Mouse (Mus musculus) stomach, postnatal 0 days (tissue): ENCODE results near the gene Gsto1. TPM values are rescaled to one million over a fixed set of nuclear protein-coding genes. Genes with fewer than 3 reads are reported as not detected.
A peak's percentile ranks its signal among the peaks of the same experiment; 100 is the strongest.

ENCODE experiments used
- ATAC-seq: fragments of 200-750 bp; cut with Nextera tagmentation; 2 replicates; pipeline ENCODE4 v1.8.0; 2017; ENCODE audit not compliant: low FRiP score, low TSS enrichment
- DNase-seq: peaks from one replicate; pipeline ENCODE4 v3.0.0-alpha.2; 2016; ENCODE audit warnings: low spot score
- H3K27ac ChIP-seq: fragments of 300-500 bp; sonication (generic); replicated peaks from 2 replicates; pipeline ENCODE4 v1.5.1; 2014; ENCODE audit warnings: mild to moderate bottlenecking, control low read depth
- H3K27me3 ChIP-seq: fragments of 300-500 bp; sonication (generic); 2 replicates; pipeline ENCODE4 v1.6.1; 2014; ENCODE audit warnings: low read length; ENCODE audit not compliant: control insufficient read depth, insufficient read depth
- H3K36me3 ChIP-seq: fragments of 300-500 bp; sonication (generic); 2 replicates; pipeline ENCODE4 v1.6.1; 2014; ENCODE audit warnings: low read length, mixed read lengths; ENCODE audit not compliant: control insufficient read depth, insufficient read depth
- H3K4me1 ChIP-seq: fragments of 300-500 bp; sonication (generic); replicated peaks from 2 replicates; pipeline ENCODE4 v1.6.1; 2014; ENCODE audit warnings: antibody characterized with exemption; ENCODE audit not compliant: control insufficient read depth, insufficient read depth
- H3K4me2 ChIP-seq: fragments of 300-500 bp; sonication (generic); replicated peaks from 2 replicates; pipeline ENCODE4 v1.6.1; 2014; ENCODE audit warnings: low read depth, mild to moderate bottlenecking, control low read depth, moderate library complexity
- H3K4me3 ChIP-seq: fragments of 300-500 bp; sonication (generic); 2 replicates; pipeline ENCODE4 v1.5.1; 2014; ENCODE audit warnings: low read depth, low read length, control low read depth
- H3K9ac ChIP-seq: fragments of 300-500 bp; sonication (generic); 2 replicates; pipeline ENCODE4 v1.6.1; 2014; ENCODE audit warnings: mild to moderate bottlenecking, low read length, control low read depth, mixed read lengths
- H3K9me3 ChIP-seq: fragments of 300-500 bp; sonication (generic); 2 replicates; pipeline ENCODE4 v1.6.1; 2016; ENCODE audit warnings: low read length; ENCODE audit not compliant: control insufficient read depth
- CTCF ChIP-seq: IDR thresholded peaks from 2 replicates; pipeline ENCODE4 v1.5.1; 2016; ENCODE audit warnings: antibody characterized with exemption, low read depth, mild to moderate bottlenecking, moderate library complexity
- EP300 ChIP-seq: optimal IDR thresholded peaks from 2 replicates; pipeline ENCODE3; 2016; ENCODE audit warnings: antibody characterized with exemption
- WGBS: fragments of 180-500 bp; shearing (Covaris S2); extraction: QIAGEN DNeasy Blood & Tissue Kit; methylation state at CpG from one replicate; pipeline ENCODE4 v1.1.7; 2014; 5-methylcytosine and 5-hydroxymethylcytosine counted together
- polyA plus RNA-seq: library from polyadenylated mRNA; unstranded; fragments of >200 nt; fragmentation: Nextera tagmentation; extraction: Ambion mirVana; gene quantifications from 2 replicates; pipeline ENCODE4 v1.2.1, GENCODE M21; 2015

Gene Gsto1
- polyA plus RNA-seq: 3,153 and 3,669 TPM in 2 replicates

DNA sequence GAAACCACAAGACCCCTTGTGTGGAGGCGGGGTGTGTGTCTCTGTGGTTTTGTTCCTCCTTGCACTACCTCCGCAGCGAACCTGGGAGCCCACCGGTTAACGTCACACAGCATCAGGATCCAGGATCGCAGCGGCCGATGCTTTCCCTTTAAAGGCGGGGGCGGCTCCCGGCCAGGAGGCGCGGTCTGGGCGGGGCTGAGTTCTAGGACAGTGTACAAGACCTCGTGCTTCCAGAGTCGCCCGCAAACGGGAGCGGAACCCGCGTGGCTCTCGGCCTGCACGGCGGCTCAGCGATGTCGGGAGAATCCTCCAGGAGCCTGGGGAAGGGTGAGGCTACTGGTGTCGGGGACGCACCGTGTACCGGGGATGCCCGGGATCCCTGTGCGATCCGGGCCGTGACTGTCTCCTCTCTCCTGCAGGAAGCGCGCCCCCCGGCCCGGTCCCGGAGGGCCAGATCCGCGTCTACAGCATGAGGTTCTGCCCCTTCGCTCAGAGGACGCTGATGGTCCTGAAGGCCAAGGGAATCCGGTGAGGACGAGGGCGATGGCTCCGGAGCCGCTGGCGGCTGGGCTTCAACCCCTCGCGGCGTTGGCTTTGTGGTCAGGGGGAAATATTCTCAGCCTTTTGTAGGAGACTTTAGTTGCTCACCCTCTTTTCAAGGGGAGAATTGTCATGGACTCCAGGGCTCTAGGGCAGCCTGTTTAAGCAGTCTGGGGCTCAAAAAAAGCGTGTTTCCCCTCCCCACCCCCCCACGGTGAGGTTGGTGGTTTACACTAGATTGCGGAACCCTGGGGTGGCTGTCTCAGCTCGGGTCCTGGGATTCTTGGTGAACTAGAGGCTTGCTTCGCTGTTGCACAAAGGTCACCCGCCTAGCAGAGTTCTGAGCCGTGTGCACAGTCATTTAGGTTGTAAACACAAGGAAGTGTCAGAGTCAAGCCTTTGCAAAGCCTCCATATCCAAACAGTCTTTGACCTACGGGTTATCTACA, at the start of gene Gsto1:
Gene Gsto1, plus strand, starts transcription at position 175 of the 988 bp plus-strand sequence.
- no peaks in the 10 kb centered on the region for H3K27me3 ChIP-seq
- WGBS: under 1% methylated on average over 60 of the region's 60 CpGs
- DNase-seq: peak; percentile 95
- TF ChIP-seq EP300 (no peak), CTCF (no peak)
- ATAC-seq: peak; percentile 89
- no peaks in the 10 kb centered on the region; the same call in 1 of the 2 replicates for H3K4me1 ChIP-seq
- no peaks in the 10 kb centered on the region for H3K9me3 ChIP-seq
- H3K27ac ChIP-seq: peak within 1 kb of the TSS; percentile 95
- peaks cover 6% of the 10 kb centered on the region for H3K36me3 ChIP-seq
- H3K9ac ChIP-seq: peak within 1 kb of the TSS; percentile 91
- peak within 1 kb of the TSS; percentile 92 for H3K4me2 ChIP-seq
- H3K4me3 ChIP-seq: peak within 1 kb of the TSS; percentile 73

DNA sequence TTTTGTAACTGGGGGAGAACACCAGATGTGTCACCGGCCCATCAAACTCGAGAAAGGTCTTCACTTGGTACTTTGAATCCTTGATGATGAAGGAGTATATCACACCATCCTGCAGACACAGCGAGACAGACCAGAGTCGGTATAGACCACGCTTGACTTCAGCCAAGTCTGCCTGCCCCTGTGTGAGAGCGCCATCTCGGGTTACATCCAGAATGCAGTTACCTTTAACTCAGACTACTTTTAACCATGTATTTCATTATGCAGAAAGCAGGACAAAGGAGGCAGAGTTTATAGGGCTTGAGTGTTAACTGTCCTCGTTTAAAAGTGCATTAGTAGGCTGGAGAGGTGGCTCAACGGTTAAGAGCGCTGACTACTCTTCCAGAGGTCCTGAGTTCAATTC, 42.7 kb upstream of the Gsto1 start:
- Histone ChIP-seq H3K36me3 (no peaks in the 10 kb centered on the region), H3K9ac (no peak overlapping the region), H3K4me1 (no peaks in the 10 kb centered on the region), H3K4me2 (no peak overlapping the region), H3K9me3 (no peaks in the 10 kb centered on the region), H3K27ac (no peak overlapping the region), H3K27me3 (no peaks in the 10 kb centered on the region), H3K4me3 (no peak overlapping the region)
- DNase-seq: no peak
- no peak for ATAC-seq
- TF ChIP-seq CTCF: no peak
- 72% methylated on average over 10 of the region's 10 CpGs for WGBS

DNA sequence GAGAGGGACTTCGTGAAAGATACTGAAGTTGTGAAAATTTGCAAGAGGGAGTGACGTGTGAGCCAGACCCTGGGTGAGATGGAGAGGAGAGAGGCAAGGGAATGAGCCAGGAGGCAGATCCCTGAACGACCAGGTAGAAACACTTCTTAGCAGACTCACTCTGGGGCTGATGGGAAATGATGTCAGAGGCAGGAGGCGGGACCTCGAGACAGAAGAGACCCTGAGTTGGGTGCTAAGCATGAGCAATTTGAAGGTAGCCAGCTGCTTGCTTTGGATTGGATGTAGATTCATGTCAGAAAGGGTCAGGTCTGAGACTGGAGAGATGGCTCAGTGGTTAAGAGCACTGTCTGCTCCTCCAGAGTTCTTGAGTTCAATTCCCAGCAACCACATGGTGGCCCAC, 40.0 kb upstream of the Gsto1 start:
- 80% methylated on average over 5 of the region's 5 CpGs for WGBS
- TF ChIP-seq CTCF (no peak), EP300 (no peak)

DNA sequence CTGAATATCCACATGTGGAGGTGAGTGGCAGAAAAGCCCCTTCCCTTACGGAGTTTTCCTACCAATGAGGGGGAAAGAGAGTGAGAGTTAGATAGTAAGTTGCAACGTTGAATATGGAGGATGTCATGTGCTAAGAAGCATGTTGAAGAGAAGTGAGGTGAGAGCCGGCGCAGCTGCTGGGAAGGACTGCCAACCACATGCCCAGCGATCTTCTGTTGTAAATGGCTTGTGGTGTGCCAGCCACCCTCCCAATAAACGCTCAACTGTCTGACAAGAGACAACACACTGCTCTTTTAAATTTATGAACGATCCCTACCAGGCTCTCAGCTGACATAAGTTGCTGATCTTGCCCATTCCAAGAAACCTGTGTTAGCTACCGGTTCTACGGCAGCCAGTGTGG, 37.1 kb upstream of the Gsto1 start:
- Histone ChIP-seq H3K36me3 (no peaks in the 10 kb centered on the region), H3K9me3 (no peaks in the 10 kb centered on the region), H3K27me3 (no peaks in the 10 kb centered on the region), H3K4me3 (no peak overlapping the region), H3K27ac (no peak overlapping the region), H3K4me1 (no peaks in the 10 kb centered on the region), H3K9ac (no peak overlapping the region), H3K4me2 (no peak overlapping the region)
- no peak for ATAC-seq
- 77% methylated on average over 9 of the region's 9 CpGs for WGBS
- TF ChIP-seq EP300 (no peak), CTCF (no peak)
- DNase-seq: no peak

More for the DNA sequence above, 40.0 kb upstream of the Gsto1 start:
- no peaks in the 10 kb centered on the region for H3K4me1 ChIP-seq
- H3K4me2 ChIP-seq: no peak overlapping the region
- ATAC-seq (no peak), DNase-seq (no peak)
- H3K9me3 ChIP-seq: no peaks in the 10 kb centered on the region
- H3K27ac ChIP-seq: no peak overlapping the region
- H3K36me3 ChIP-seq: no peaks in the 10 kb centered on the region
- H3K9ac ChIP-seq: no peak overlapping the region
- no peaks in the 10 kb centered on the region for H3K27me3 ChIP-seq
- H3K4me3 ChIP-seq: no peak overlapping the region

DNA sequence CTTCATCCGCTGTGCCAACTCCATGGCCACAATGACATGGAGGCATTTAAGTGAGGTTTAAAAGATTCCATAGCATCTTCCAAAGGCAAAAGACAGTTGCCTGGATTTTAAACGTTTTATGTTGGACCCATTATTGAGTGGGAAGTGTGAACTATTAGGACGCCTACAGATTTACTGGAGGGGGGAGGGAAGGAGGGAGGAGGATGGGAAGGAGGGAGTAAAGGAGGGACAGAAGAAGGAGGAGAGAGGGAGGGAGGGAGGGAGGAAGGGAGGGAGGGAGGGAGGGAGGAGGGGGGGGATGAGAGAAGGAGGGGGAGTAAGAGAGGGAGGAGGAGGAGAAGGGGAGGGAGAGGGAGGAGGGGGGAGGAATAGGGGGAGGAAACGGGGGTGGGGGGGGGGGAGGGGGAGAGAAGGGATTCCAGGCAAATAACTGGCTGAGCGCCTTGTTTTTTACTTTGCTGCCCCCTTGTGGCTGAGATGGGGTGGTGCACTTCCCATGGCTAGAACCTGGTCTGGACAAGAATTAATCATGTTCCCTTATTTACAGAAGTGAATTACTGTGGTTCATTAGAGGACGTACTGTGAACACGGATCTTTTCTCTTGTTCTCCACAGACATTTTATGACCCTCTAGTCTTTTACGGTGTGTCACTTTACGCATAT, 33.8 kb upstream of the Gsto1 start:
- DNase-seq (peak; percentile 79), ATAC-seq (peak; percentile 56)
- Histone ChIP-seq H3K36me3 (no peaks in the 10 kb centered on the region), H3K27me3 (no peaks in the 10 kb centered on the region), H3K27ac (no peak overlapping the region), H3K9ac (no peak overlapping the region), H3K4me3 (no peak overlapping the region), H3K4me2 (no peak overlapping the region), H3K4me1 (no peaks in the 10 kb centered on the region; the same call in 1 of the 2 replicates), H3K9me3 (no peaks in the 10 kb centered on the region)
- 20% methylated on average over 8 of the region's 9 CpGs for WGBS
- TF ChIP-seq CTCF (peak; percentile 81), EP300 (no peak)
